Mouse (Mus musculus): ENCODE data around the gene Spata20. TPM values are rescaled to one million over a fixed set of nuclear protein-coding genes. Genes with fewer than 3 reads are reported as not detected.

Gene Spata20
- polyA plus RNA-seq, 1 experiment from 2014 or later: not detected

GRCm38 (mm10) chr11:94481963-94482362 is 4.0 kb downstream of the Spata20 start:
- Histone ChIP-seq H3K4me2 (replicated peaks) (no peak overlapping the region), H3K4me1 (no peaks in the 10 kb centered on the region; the same call in 1 of the 2 replicates), H3K27me3 (replicated peaks) (peaks cover 25% of the 10 kb centered on the region), H3K9ac (no peak overlapping the region), H3K9me3 (no peaks in the 10 kb centered on the region), H3K27ac (no peak overlapping the region), H3K36me3 (no peaks in the 10 kb centered on the region), H3K4me3 (no peak overlapping the region)
- ATAC-seq (ENCODE audit: low FRiP score, low read depth): no peak
- 87% methylated on average over 7 of the region's 7 CpGs for WGBS

- H3K27me3 ChIP-seq (replicated peaks): peaks cover 39% of the 10 kb centered on the region
- WGBS: 92% methylated on average over 9 of the region's 9 CpGs
- no peak overlapping the region for H3K4me3 ChIP-seq
- no peak overlapping the region for H3K9ac ChIP-seq
- ATAC-seq (ENCODE audit: low FRiP score, low read depth): no peak
- no peaks in the 10 kb centered on the region for H3K9me3 ChIP-seq
- H3K4me2 ChIP-seq (replicated peaks): no peak overlapping the region
- peaks cover 6% of the 10 kb centered on the region; the same call in 1 of the 2 replicates for H3K4me1 ChIP-seq
- no peak overlapping the region for H3K27ac ChIP-seq
- H3K36me3 ChIP-seq: no peaks in the 10 kb centered on the region
These were observed 5.6 kb downstream of the Spata20 start for GRCm38 (mm10) chr11:94480382-94480781.

- Histone ChIP-seq H3K36me3 (no peaks in the 10 kb centered on the region), H3K27me3 (replicated peaks) (peaks cover 53% of the 10 kb centered on the region), H3K4me3 (no peak overlapping the region), H3K4me2 (replicated peaks) (no peak overlapping the region), H3K9me3 (no peaks in the 10 kb centered on the region), H3K27ac (no peak overlapping the region), H3K4me1 (peaks cover 30% of the 10 kb centered on the region), H3K9ac (no peak overlapping the region)
- ATAC-seq (ENCODE audit: low FRiP score, low read depth): no peak
- WGBS: 88% methylated on average over 6 of the region's 6 CpGs
These were observed 8.3 kb downstream of the Spata20 start for GRCm38 (mm10) chr11:94477651-94478050.

GRCm38 (mm10) chr11:94475722-94476121 is 10.3 kb downstream of the Spata20 start:
- H3K9me3 ChIP-seq: no peaks in the 10 kb centered on the region
- H3K4me2 ChIP-seq (replicated peaks): peak overlapping the region; percentile 99; the same call in 1 of the 2 replicates
- peaks cover 49% of the 10 kb centered on the region for H3K4me1 ChIP-seq
- H3K9ac ChIP-seq: no peak overlapping the region
- no peaks in the 10 kb centered on the region for H3K36me3 ChIP-seq
- H3K27me3 ChIP-seq (replicated peaks): peaks cover 67% of the 10 kb centered on the region
- no peak overlapping the region for H3K4me3 ChIP-seq
- 10% methylated on average over 11 of the region's 11 CpGs for WGBS
- no peak for ATAC-seq (ENCODE audit: low FRiP score, low read depth)
- no peak overlapping the region for H3K27ac ChIP-seq

- H3K36me3 ChIP-seq: no peaks in the 10 kb centered on the region
- H3K27me3 ChIP-seq (replicated peaks): peaks cover 66% of the 10 kb centered on the region
- WGBS: 2% methylated on average over 11 of the region's 11 CpGs
- peaks cover 61% of the 10 kb centered on the region for H3K4me1 ChIP-seq
- no peak for ATAC-seq (ENCODE audit: low FRiP score, low read depth)
- no peak overlapping the region for H3K27ac ChIP-seq
- H3K9ac ChIP-seq: no peak overlapping the region
- H3K9me3 ChIP-seq: no peaks in the 10 kb centered on the region
- H3K4me2 ChIP-seq (replicated peaks): peak overlapping the region; percentile 99
- H3K4me3 ChIP-seq: peak overlapping the region; percentile 79
These were observed 11.5 kb downstream of the Spata20 start for GRCm38 (mm10) chr11:94474544-94474910.

GRCm38 (mm10) chr11:94473707-94474543 is 12.1 kb downstream of the Spata20 start, which contains the start of gene Cacna1g:
TSS of gene Cacna1g (minus strand) at chr11:94474198.
- WGBS: 0% methylated on average over 50 of the region's 71 CpGs
- Histone ChIP-seq H3K9ac (peak within 1 kb of the TSS; percentile 88), H3K4me3 (peak within 1 kb of the TSS; percentile 79), H3K9me3 (no peaks in the 10 kb centered on the region), H3K27ac (0 out of 2 replicates have a peak within 1 kb of the TSS, but pooled peaks have one; percentile 59), H3K27me3 (replicated peaks) (peaks cover 66% of the 10 kb centered on the region), H3K36me3 (no peaks in the 10 kb centered on the region), H3K4me1 (peaks cover 67% of the 10 kb centered on the region), H3K4me2 (replicated peaks) (peak within 1 kb of the TSS; percentile 99)
- peak; percentile 88 for ATAC-seq (ENCODE audit: low FRiP score, low read depth)

- Histone ChIP-seq H3K4me3 (peak overlapping the region; percentile 79), H3K9ac (peak overlapping the region; percentile 88), H3K4me2 (replicated peaks) (peak overlapping the region; percentile 99), H3K36me3 (no peaks in the 10 kb centered on the region), H3K9me3 (no peaks in the 10 kb centered on the region), H3K27me3 (replicated peaks) (peaks cover 63% of the 10 kb centered on the region), H3K4me1 (peaks cover 75% of the 10 kb centered on the region), H3K27ac (0 out of 2 replicates have a peak overlapping the region, but pooled peaks have one; percentile 59)
- WGBS: under 1% methylated on average over 52 of the region's 52 CpGs
- peak; percentile 3; the same call in 1 of the 2 replicates for ATAC-seq (ENCODE audit: low FRiP score, low read depth)
These were observed 12.9 kb downstream of the Spata20 start for GRCm38 (mm10) chr11:94472916-94473706.

- Histone ChIP-seq H3K4me1 (peaks cover 81% of the 10 kb centered on the region), H3K9ac (peak overlapping the region; percentile 88), H3K4me2 (replicated peaks) (peak overlapping the region; percentile 99), H3K36me3 (no peaks in the 10 kb centered on the region), H3K27ac (no peak overlapping the region), H3K4me3 (peak overlapping the region; percentile 79), H3K9me3 (no peaks in the 10 kb centered on the region), H3K27me3 (replicated peaks) (peaks cover 57% of the 10 kb centered on the region)
- WGBS: 2% methylated on average over 15 of the region's 15 CpGs
- ATAC-seq (ENCODE audit: low FRiP score, low read depth): no peak
These were observed 13.4 kb downstream of the Spata20 start for GRCm38 (mm10) chr11:94472585-94472915.

- no peaks in the 10 kb centered on the region for H3K9me3 ChIP-seq
- peaks cover 85% of the 10 kb centered on the region for H3K4me1 ChIP-seq
- ATAC-seq (ENCODE audit: low FRiP score, low read depth): no peak
- no peak overlapping the region for H3K27ac ChIP-seq
- WGBS: 7% methylated on average over 17 of the region's 17 CpGs
- no peaks in the 10 kb centered on the region for H3K36me3 ChIP-seq
- H3K4me2 ChIP-seq (replicated peaks): peak overlapping the region; percentile 99
- peak overlapping the region; percentile 79 for H3K4me3 ChIP-seq
- peaks cover 51% of the 10 kb centered on the region for H3K27me3 ChIP-seq (replicated peaks)
- H3K9ac ChIP-seq: peak overlapping the region; percentile 88
These were observed 14.0 kb downstream of the Spata20 start for GRCm38 (mm10) chr11:94471740-94472584.

GRCm38 (mm10) chr11:94470391-94470790 is 15.6 kb downstream of the Spata20 start:
- no peak for ATAC-seq (ENCODE audit: low FRiP score, low read depth)
- H3K27ac ChIP-seq: no peak overlapping the region
- no peak overlapping the region for H3K9ac ChIP-seq
- H3K9me3 ChIP-seq: no peaks in the 10 kb centered on the region
- H3K4me1 ChIP-seq: peaks cover 84% of the 10 kb centered on the region
- 44% methylated on average over 7 of the region's 7 CpGs for WGBS
- no peaks in the 10 kb centered on the region for H3K36me3 ChIP-seq
- peak overlapping the region; percentile 99 for H3K4me2 ChIP-seq (replicated peaks)
- no peak overlapping the region for H3K4me3 ChIP-seq
- peaks cover 36% of the 10 kb centered on the region for H3K27me3 ChIP-seq (replicated peaks)

GRCm38 (mm10) chr11:94469136-94470064 is 16.6 kb downstream of the Spata20 start:
- no peak for ATAC-seq (ENCODE audit: low FRiP score, low read depth)
- no peaks in the 10 kb centered on the region for H3K9me3 ChIP-seq
- peaks cover 27% of the 10 kb centered on the region; the same call in 1 of the 2 replicates for H3K27me3 ChIP-seq (replicated peaks)
- peak overlapping the region; percentile 77 for H3K27ac ChIP-seq
- H3K9ac ChIP-seq: peak overlapping the region; percentile 30; the same call in 1 of the 2 replicates
- WGBS: 24% methylated on average over 8 of the region's 9 CpGs
- H3K36me3 ChIP-seq: no peaks in the 10 kb centered on the region
- peak overlapping the region; percentile 99 for H3K4me2 ChIP-seq (replicated peaks)
- H3K4me3 ChIP-seq: no peak overlapping the region
- peaks cover 84% of the 10 kb centered on the region for H3K4me1 ChIP-seq
